Mouse (Mus musculus): ENCODE measurements at regions not wholly inside any gene's neighbourhood (a gene's known extent, or its start where the extent isn't known, plus 50 kb on each side); places are given as distances from the start of the nearest gene placed in this dataset.

DNA sequence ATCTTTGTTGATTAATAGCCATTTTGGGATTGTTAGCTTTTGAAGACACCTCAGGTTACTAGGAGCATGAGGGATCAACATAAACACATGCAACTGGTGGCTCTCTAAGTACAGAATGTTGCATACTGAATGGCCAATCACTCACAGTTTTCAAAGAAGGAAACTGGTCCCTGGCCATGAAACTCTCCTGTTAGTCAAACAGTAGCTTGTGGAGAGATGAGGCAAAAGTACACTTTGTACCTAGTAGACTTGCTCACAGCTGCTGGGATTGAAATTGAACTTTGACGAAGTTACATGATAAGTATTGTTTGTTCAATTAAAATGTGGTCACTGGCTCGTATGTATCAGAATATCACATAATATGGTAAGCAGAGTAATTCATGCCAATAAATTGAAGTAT is 237.6 kb upstream of the Robo2 start:
- H3K4me3 ChIP-seq (ENCODE audit: low read length): no peak overlapping the region
- ATAC-seq: no peak
- no peaks in the 10 kb centered on the region for H3K4me1 ChIP-seq (ENCODE audit: control insufficient read depth, insufficient read depth, low read depth, low read length)
- no peak overlapping the region for H3K9ac ChIP-seq (ENCODE audit: low read depth, low read length)
- no peaks in the 10 kb centered on the region for H3K36me3 ChIP-seq (ENCODE audit: control insufficient read depth, insufficient read depth, low read length)
- H3K4me2 ChIP-seq (ENCODE audit: low read length): no peak overlapping the region
- H3K27me3 ChIP-seq (replicated peaks; ENCODE audit: control insufficient read depth, insufficient read depth, low read length): no peaks in the 10 kb centered on the region
- no peak overlapping the region for H3K27ac ChIP-seq (ENCODE audit: low read depth, low read length)
- no peaks in the 10 kb centered on the region for H3K9me3 ChIP-seq (ENCODE audit: control insufficient read depth, low read length)
- 91% methylated on average over 2 of the region's 2 CpGs for WGBS

DNA sequence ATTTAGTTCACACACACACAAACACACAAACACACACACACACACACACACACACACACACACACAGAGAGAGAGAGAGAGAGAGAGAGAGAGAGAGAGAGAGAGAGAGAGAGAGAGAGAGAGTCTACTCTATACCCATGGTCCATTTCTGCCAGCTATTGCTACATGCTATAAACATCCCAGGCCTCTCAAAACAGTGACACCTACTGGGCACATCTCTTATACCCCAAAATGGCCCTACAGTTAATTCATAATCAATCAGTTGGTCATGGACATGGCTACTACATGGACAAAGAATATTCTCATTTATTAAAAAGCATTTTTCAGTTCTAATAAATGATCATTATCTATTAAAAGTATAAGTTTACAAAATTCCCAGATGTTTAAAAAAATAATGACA is 236.8 kb upstream of the Robo2 start:
- Histone ChIP-seq H3K9me3 (ENCODE audit: control insufficient read depth, low read length) (no peaks in the 10 kb centered on the region), H3K4me1 (ENCODE audit: control insufficient read depth, insufficient read depth, low read depth, low read length) (no peaks in the 10 kb centered on the region), H3K27ac (ENCODE audit: low read depth, low read length) (no peak overlapping the region), H3K36me3 (ENCODE audit: control insufficient read depth, insufficient read depth, low read length) (no peaks in the 10 kb centered on the region), H3K27me3 (replicated peaks; ENCODE audit: control insufficient read depth, insufficient read depth, low read length) (no peaks in the 10 kb centered on the region), H3K4me2 (ENCODE audit: low read length) (no peak overlapping the region), H3K9ac (ENCODE audit: low read depth, low read length) (no peak overlapping the region), H3K4me3 (ENCODE audit: low read length) (no peak overlapping the region)
- no peak for ATAC-seq

DNA sequence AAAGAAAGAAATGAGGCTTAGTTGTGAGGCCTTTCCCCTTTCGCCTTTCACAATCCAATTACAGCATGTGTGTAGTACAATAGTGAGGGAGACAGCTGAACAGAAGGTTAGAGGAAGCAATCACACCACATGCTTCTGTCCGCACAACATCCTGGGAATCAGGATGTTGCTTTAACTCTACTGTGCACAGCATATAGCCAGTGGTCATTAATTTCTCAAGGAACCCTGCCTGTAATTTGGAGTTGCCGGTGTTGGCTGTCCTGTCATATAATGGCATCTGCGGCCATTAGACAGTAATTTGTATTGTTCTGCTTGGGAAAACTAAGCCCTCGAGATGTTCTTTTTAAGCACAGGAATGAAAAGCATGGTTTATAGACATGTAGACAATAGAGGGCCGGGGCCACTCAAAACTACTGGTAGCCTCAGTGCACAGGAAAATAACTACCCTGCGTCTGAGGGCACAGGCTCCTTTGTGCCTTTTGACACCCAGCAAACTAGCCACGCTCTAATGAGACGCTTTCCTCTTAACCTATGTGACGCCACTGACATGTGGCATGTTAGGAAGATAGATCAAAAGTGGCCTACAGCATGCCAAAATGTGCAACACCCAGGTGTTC is 233.2 kb upstream of the Robo2 start:
- H3K27me3 ChIP-seq (replicated peaks; ENCODE audit: control insufficient read depth, insufficient read depth, low read length): no peaks in the 10 kb centered on the region
- no peak overlapping the region for H3K4me2 ChIP-seq (ENCODE audit: low read length)
- H3K4me1 ChIP-seq (ENCODE audit: control insufficient read depth, insufficient read depth, low read depth, low read length): no peaks in the 10 kb centered on the region
- H3K36me3 ChIP-seq (ENCODE audit: control insufficient read depth, insufficient read depth, low read length): no peaks in the 10 kb centered on the region
- no peak overlapping the region for H3K27ac ChIP-seq (ENCODE audit: low read depth, low read length)
- ATAC-seq: no peak
- no peaks in the 10 kb centered on the region for H3K9me3 ChIP-seq (ENCODE audit: control insufficient read depth, low read length)
- 32% methylated on average over 10 of the region's 10 CpGs for WGBS
- H3K4me3 ChIP-seq (ENCODE audit: low read length): no peak overlapping the region
- H3K9ac ChIP-seq (ENCODE audit: low read depth, low read length): no peak overlapping the region

DNA sequence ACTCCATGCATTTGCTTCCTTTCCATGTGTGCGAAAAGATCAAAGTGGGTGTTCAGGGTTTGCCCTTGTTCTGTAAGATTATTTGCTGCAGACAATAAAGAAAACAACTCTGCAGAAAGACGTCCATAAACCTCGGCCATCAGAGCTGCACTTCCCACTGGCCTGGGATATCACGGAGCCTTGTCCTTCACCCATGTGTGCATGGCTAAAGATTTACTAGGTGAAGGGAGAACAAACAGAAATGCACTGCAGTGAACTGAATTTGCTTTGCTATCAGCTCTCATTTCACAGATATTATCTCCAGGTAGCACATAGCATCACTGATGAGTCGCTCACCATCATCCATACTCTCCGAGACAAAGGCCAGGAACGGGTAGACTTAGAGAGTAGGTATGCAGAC is 228.2 kb upstream of the Robo2 start:
- ATAC-seq: no peak
- H3K4me2 ChIP-seq (ENCODE audit: low read length): no peak overlapping the region

DNA sequence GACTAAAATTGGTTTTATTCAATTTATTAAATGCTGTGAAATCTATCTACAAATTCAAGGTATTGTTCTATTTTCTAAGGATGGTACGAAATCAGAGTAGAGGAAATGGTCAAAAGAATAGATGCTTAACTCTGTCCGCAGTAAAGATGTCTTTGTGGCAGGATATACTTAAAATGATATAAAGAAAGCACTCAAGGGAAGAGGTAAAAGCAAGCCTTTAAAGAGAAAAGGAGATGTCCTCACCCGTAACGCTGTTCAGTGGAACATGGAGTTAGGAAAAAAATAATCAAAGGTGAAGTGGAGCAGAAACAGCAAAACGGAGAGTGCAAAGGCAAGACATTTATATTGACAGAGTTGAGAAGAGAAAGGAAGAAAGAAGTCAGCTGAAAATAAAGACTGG is 226.0 kb upstream of the Robo2 start:
- no peaks in the 10 kb centered on the region for H3K4me1 ChIP-seq (ENCODE audit: control insufficient read depth, insufficient read depth, low read depth, low read length)
- WGBS: 55% methylated on average over 5 of the region's 5 CpGs
- no peaks in the 10 kb centered on the region for H3K36me3 ChIP-seq (ENCODE audit: control insufficient read depth, insufficient read depth, low read length)
- no peaks in the 10 kb centered on the region for H3K9me3 ChIP-seq (ENCODE audit: control insufficient read depth, low read length)
- H3K9ac ChIP-seq (ENCODE audit: low read depth, low read length): no peak overlapping the region
- no peak for ATAC-seq
- H3K27ac ChIP-seq (ENCODE audit: low read depth, low read length): no peak overlapping the region
- H3K4me3 ChIP-seq (ENCODE audit: low read length): no peak overlapping the region
- no peak overlapping the region for H3K4me2 ChIP-seq (ENCODE audit: low read length)
- no peaks in the 10 kb centered on the region for H3K27me3 ChIP-seq (replicated peaks; ENCODE audit: control insufficient read depth, insufficient read depth, low read length)

More for the DNA sequence above, 228.2 kb upstream of the Robo2 start:
- Histone ChIP-seq H3K27me3 (replicated peaks; ENCODE audit: control insufficient read depth, insufficient read depth, low read length) (no peaks in the 10 kb centered on the region), H3K4me1 (ENCODE audit: control insufficient read depth, insufficient read depth, low read depth, low read length) (no peaks in the 10 kb centered on the region), H3K4me3 (ENCODE audit: low read length) (no peak overlapping the region), H3K27ac (ENCODE audit: low read depth, low read length) (no peak overlapping the region), H3K36me3 (ENCODE audit: control insufficient read depth, insufficient read depth, low read length) (no peaks in the 10 kb centered on the region), H3K9me3 (ENCODE audit: control insufficient read depth, low read length) (no peaks in the 10 kb centered on the region), H3K9ac (ENCODE audit: low read depth, low read length) (no peak overlapping the region)
- WGBS: 86% methylated on average over 7 of the region's 7 CpGs

DNA sequence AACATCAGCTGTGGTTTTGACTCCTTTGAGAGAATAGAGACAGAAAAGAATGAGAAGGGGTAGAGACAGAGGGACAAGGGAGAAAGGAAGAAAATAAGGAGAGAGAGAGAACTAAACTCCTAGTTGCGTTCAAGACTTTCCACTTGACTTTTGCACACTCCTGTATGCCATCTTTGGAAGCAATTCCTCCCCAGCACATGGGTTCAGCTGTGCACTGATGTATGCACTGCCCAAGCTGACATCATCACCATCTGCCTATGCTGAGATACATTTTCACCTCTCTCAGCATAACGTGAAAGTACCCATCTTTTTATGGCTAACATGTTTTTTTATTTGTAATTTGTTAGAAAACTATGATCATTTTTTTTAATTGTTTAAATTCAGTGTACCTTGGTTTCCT is 214.2 kb upstream of the Robo2 start:
- WGBS: 89% methylated on average over 2 of the region's 2 CpGs
- no peak for ATAC-seq
- no peaks in the 10 kb centered on the region for H3K27me3 ChIP-seq (replicated peaks; ENCODE audit: control insufficient read depth, insufficient read depth, low read length)
- H3K4me2 ChIP-seq (ENCODE audit: low read length): no peak overlapping the region
- H3K9ac ChIP-seq (ENCODE audit: low read depth, low read length): no peak overlapping the region
- H3K4me3 ChIP-seq (ENCODE audit: low read length): no peak overlapping the region
- no peak overlapping the region for H3K27ac ChIP-seq (ENCODE audit: low read depth, low read length)
- H3K4me1 ChIP-seq (ENCODE audit: control insufficient read depth, insufficient read depth, low read depth, low read length): no peaks in the 10 kb centered on the region
- no peaks in the 10 kb centered on the region for H3K9me3 ChIP-seq (ENCODE audit: control insufficient read depth, low read length)
- no peaks in the 10 kb centered on the region for H3K36me3 ChIP-seq (ENCODE audit: control insufficient read depth, insufficient read depth, low read length)

DNA sequence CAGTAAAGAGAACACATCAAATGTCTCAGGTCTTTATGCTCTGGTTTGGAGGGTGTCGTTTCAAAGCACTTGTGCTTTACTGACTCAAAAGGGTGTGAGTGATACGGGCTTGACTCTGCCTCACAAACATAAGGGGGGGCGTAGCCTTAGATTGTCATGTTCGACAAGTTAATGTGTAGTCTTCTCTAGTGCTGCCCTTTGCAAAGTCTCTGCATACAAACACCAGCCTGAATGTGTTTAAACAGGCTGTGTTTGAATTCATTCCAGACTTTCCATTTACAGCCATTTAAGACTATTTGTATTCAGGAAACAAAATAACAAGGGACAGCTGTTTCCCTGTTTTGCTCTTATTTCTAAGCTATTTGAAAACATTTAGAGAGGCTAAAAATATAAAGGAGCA is 200.4 kb upstream of the Robo2 start:
- H3K9ac ChIP-seq (ENCODE audit: low read depth, low read length): no peak overlapping the region
- no peaks in the 10 kb centered on the region for H3K4me1 ChIP-seq (ENCODE audit: control insufficient read depth, insufficient read depth, low read depth, low read length)
- no peaks in the 10 kb centered on the region for H3K9me3 ChIP-seq (ENCODE audit: control insufficient read depth, low read length)
- no peak for ATAC-seq
- H3K4me3 ChIP-seq (ENCODE audit: low read length): no peak overlapping the region
- no peaks in the 10 kb centered on the region for H3K36me3 ChIP-seq (ENCODE audit: control insufficient read depth, insufficient read depth, low read length)
- no peak overlapping the region for H3K27ac ChIP-seq (ENCODE audit: low read depth, low read length)
- no peaks in the 10 kb centered on the region for H3K27me3 ChIP-seq (replicated peaks; ENCODE audit: control insufficient read depth, insufficient read depth, low read length)
- WGBS: 54% methylated on average over 4 of the region's 4 CpGs
- no peak overlapping the region for H3K4me2 ChIP-seq (ENCODE audit: low read length)

DNA sequence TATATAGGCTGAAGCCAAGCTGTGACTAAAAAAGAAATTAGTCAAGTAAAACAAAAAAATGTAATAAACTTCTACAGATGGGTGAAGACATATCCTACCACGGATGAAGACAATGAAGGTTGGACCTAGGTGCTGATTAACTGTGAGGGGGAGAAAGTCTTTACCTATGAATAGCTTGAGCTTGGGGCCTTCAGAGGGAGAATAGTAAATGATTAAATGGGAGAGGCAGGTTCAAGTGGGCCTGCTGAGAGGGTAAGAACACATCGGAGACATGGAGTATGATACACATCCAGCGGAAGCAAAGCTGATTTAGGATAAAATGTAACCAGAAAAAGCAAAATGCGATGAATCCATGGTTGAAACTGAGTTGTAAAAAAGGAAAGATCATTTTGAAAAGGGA is 197.9 kb upstream of the Robo2 start:
- 67% methylated on average over 4 of the region's 4 CpGs for WGBS

DNA sequence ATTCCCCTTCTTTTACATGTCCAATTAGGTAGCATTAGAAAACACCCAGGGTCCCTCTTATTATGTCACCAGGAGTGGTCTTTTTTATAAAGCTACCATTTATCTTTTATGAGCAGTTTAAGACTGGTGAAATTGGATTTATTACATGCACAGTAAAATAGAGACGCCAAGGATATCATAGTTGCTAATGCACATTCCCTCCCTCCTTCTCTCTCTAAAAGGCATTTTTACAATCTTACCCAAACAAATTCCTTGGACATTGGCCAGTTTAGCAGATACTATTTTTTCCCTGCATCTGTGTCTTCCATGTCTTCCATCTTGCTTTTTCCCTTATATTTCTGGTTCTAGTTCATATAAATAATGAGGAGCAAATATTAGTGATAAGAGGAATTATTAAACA is 186.7 kb upstream of the Robo2 start:
- Histone ChIP-seq H3K4me2 (ENCODE audit: low read length) (no peak overlapping the region), H3K27ac (ENCODE audit: low read depth, low read length) (no peak overlapping the region), H3K27me3 (replicated peaks; ENCODE audit: control insufficient read depth, insufficient read depth, low read length) (no peaks in the 10 kb centered on the region), H3K4me1 (ENCODE audit: control insufficient read depth, insufficient read depth, low read depth, low read length) (no peaks in the 10 kb centered on the region), H3K9ac (ENCODE audit: low read depth, low read length) (no peak overlapping the region), H3K36me3 (ENCODE audit: control insufficient read depth, insufficient read depth, low read length) (no peaks in the 10 kb centered on the region), H3K4me3 (ENCODE audit: low read length) (no peak overlapping the region), H3K9me3 (ENCODE audit: control insufficient read depth, low read length) (no peaks in the 10 kb centered on the region)
- ATAC-seq: no peak
- 63% methylated on average over 1 of the region's 1 CpGs for WGBS

More for the DNA sequence above, 197.9 kb upstream of the Robo2 start:
- no peak for ATAC-seq
- no peak overlapping the region for H3K9ac ChIP-seq (ENCODE audit: low read depth, low read length)
- H3K9me3 ChIP-seq (ENCODE audit: control insufficient read depth, low read length): no peaks in the 10 kb centered on the region
- H3K36me3 ChIP-seq (ENCODE audit: control insufficient read depth, insufficient read depth, low read length): no peaks in the 10 kb centered on the region
- no peak overlapping the region for H3K27ac ChIP-seq (ENCODE audit: low read depth, low read length)
- H3K4me1 ChIP-seq (ENCODE audit: control insufficient read depth, insufficient read depth, low read depth, low read length): no peaks in the 10 kb centered on the region
- no peak overlapping the region for H3K4me3 ChIP-seq (ENCODE audit: low read length)
- H3K27me3 ChIP-seq (replicated peaks; ENCODE audit: control insufficient read depth, insufficient read depth, low read length): no peaks in the 10 kb centered on the region
- no peak overlapping the region for H3K4me2 ChIP-seq (ENCODE audit: low read length)

All from hindbrain, embryonic 16.5 days (tissue).